Mouse (Mus musculus): Measurements from ENCODE around the gene Sec16a. TPM values are rescaled to one million over a fixed set of nuclear protein-coding genes. Genes with fewer than 3 reads are reported as not detected.

The Sec16a gene
- total RNA-seq (2021): 10 to 100 TPM; 38.2 to 45.5 TPM

- intact Hi-C loops (cut with DNase I): loop anchor here (5.0 kb wide), 1 partner anchor 123 kb away; no protein-coding TSS in a partner anchor
These were observed at the start of gene Sec16a for GRCm38 (mm10) chr2:26444946-26445665. Gene Sec16a (minus strand): TSS chr2:26445216.

GRCm38 (mm10) chr2:26494396-26494795 lies 49.4 kb upstream of the Sec16a start:
- DNase-seq: peak in 1 of 2 experiments; percentile 53
- intact Hi-C loops (cut with DNase I): no loop called here

More at GRCm38 (mm10) chr2:26444946-26445665, at the start of gene Sec16a:
- peak; percentile 100 for DNase-seq

GRCm38 (mm10) chr2:26493021-26493781 lies 48.2 kb upstream of the Sec16a start:
- peak in 1 of 2 experiments; percentile 50 for DNase-seq
- intact Hi-C loops (cut with DNase I): no loop called here

- DNase-seq: peak; percentile 46 to 59
- intact Hi-C loops (cut with DNase I): no loop called here
These were observed 45.8 kb upstream of the Sec16a start for GRCm38 (mm10) chr2:26490760-26491301.

GRCm38 (mm10) chr2:26488535-26489135 lies 43.6 kb upstream of the Sec16a start:
- intact Hi-C loops (cut with DNase I): no loop called here
- no peak for DNase-seq

- DNase-seq: peak; percentile 50 to 58
- intact Hi-C loops (cut with DNase I): no loop called here
These were observed 42.5 kb upstream of the Sec16a start for GRCm38 (mm10) chr2:26487322-26488021.

- intact Hi-C loops (cut with DNase I): no loop called here
- peak; percentile 39 to 71 for DNase-seq
These were observed 41.9 kb upstream of the Sec16a start for GRCm38 (mm10) chr2:26486835-26487321.

GRCm38 (mm10) chr2:26486264-26486810 lies 41.3 kb upstream of the Sec16a start:
- DNase-seq: no peak

GRCm38 (mm10) chr2:26485710-26486109 lies 40.7 kb upstream of the Sec16a start:
- no peak for DNase-seq
- intact Hi-C loops (cut with DNase I): no loop called here

More at GRCm38 (mm10) chr2:26486264-26486810, 41.3 kb upstream of the Sec16a start:
- intact Hi-C loops (cut with DNase I): no loop called here

- DNase-seq: no peak
- intact Hi-C loops (cut with DNase I): no loop called here
These were observed 40.3 kb upstream of the Sec16a start for GRCm38 (mm10) chr2:26485278-26485677.

GRCm38 (mm10) chr2:26484169-26484568 lies 39.2 kb upstream of the Sec16a start:
- DNase-seq: no peak
- intact Hi-C loops (cut with DNase I): no loop called here

GRCm38 (mm10) chr2:26483230-26483869 lies 38.3 kb upstream of the Sec16a start:
- DNase-seq: no peak
- intact Hi-C loops (cut with DNase I): no loop called here

GRCm38 (mm10) chr2:26482824-26483223 lies 37.8 kb upstream of the Sec16a start:
- intact Hi-C loops (cut with DNase I): no loop called here
- DNase-seq: no peak

- intact Hi-C loops (cut with DNase I): no loop called here
- no peak for DNase-seq
These were observed 36.9 kb upstream of the Sec16a start for GRCm38 (mm10) chr2:26481724-26482495.

GRCm38 (mm10) chr2:26480911-26481310 lies 35.9 kb upstream of the Sec16a start:
- intact Hi-C loops (cut with DNase I): no loop called here

GRCm38 (mm10) chr2:26478685-26479205 lies 33.7 kb upstream of the Sec16a start:
- no peak for DNase-seq
- intact Hi-C loops (cut with DNase I): no loop called here

More at GRCm38 (mm10) chr2:26480911-26481310, 35.9 kb upstream of the Sec16a start:
- no peak for DNase-seq

- intact Hi-C loops (cut with DNase I): no loop called here
- DNase-seq: no peak
These were observed 32.9 kb upstream of the Sec16a start for GRCm38 (mm10) chr2:26477911-26478310.
